Mouse (Mus musculus) kidney, postnatal 0 days (tissue): ENCODE measurements at regions not wholly inside any gene's neighbourhood (a gene's known extent, or its start where the extent isn't known, plus 50 kb on each side); places are given as distances from the start of the nearest gene placed in this dataset.

ENCODE experiments used
- ATAC-seq: fragments of 200-750 bp; cut with Nextera tagmentation; replicated peaks from 2 replicates; pipeline ENCODE4 v1.8.0; 2017; ENCODE audit warnings: low read depth, moderate number of reproducible peaks, moderate TSS enrichment, moderate library complexity; ENCODE audit not compliant: low FRiP score
- DNase-seq: peaks from one replicate; pipeline ENCODE4 v3.0.0-alpha.2; 2016; ENCODE audit warnings: low spot score
- H3K27ac ChIP-seq: fragments of 300-500 bp; sonication (generic); 2 replicates; pipeline ENCODE4 v1.5.1; 2014; ENCODE audit warnings: mild to moderate bottlenecking
- H3K27me3 ChIP-seq: fragments of 300-500 bp; sonication (generic); 2 replicates; pipeline ENCODE4 v1.6.1; 2014; ENCODE audit warnings: low read length, mixed read lengths; ENCODE audit not compliant: insufficient read depth
- H3K36me3 ChIP-seq: fragments of 300-500 bp; sonication (generic); 2 replicates; pipeline ENCODE4 v1.6.1; 2014; ENCODE audit warnings: low read length, mixed read lengths; ENCODE audit not compliant: insufficient read depth
- H3K4me1 ChIP-seq: fragments of 300-500 bp; sonication (generic); replicated peaks from 2 replicates; pipeline ENCODE4 v1.6.1; 2014; ENCODE audit warnings: antibody characterized with exemption, low read length, mixed read lengths; ENCODE audit not compliant: insufficient read depth
- H3K4me2 ChIP-seq: fragments of 300-500 bp; sonication (generic); 2 replicates; pipeline ENCODE4 v1.6.1; 2014; ENCODE audit warnings: mild to moderate bottlenecking, low read length, moderate library complexity, mixed read lengths
- H3K4me3 ChIP-seq: fragments of 300-500 bp; sonication (generic); replicated peaks from 2 replicates; pipeline ENCODE4 v1.5.1; 2014; ENCODE audit warnings: low read depth, low read length
- H3K9ac ChIP-seq: fragments of 300-500 bp; sonication (generic); 2 replicates; pipeline ENCODE4 v1.6.1; 2014; ENCODE audit warnings: low read depth, low read length
- H3K9me3 ChIP-seq: fragments of 300-500 bp; sonication (generic); replicated peaks from 2 replicates; pipeline ENCODE4 v1.6.1; 2016; ENCODE audit warnings: low read length, inconsistent platforms, mixed read lengths
- CTCF ChIP-seq: IDR thresholded peaks from 2 replicates; pipeline ENCODE4 v1.5.1; 2016; ENCODE audit warnings: antibody characterized with exemption, low read depth, mild to moderate bottlenecking, moderate library complexity
- WGBS: fragments of 180-500 bp; shearing (Covaris S2); extraction: QIAGEN DNeasy Blood & Tissue Kit; methylation state at CpG from one replicate; pipeline ENCODE4 v1.1.7; 2014; 5-methylcytosine and 5-hydroxymethylcytosine counted together

DNA sequence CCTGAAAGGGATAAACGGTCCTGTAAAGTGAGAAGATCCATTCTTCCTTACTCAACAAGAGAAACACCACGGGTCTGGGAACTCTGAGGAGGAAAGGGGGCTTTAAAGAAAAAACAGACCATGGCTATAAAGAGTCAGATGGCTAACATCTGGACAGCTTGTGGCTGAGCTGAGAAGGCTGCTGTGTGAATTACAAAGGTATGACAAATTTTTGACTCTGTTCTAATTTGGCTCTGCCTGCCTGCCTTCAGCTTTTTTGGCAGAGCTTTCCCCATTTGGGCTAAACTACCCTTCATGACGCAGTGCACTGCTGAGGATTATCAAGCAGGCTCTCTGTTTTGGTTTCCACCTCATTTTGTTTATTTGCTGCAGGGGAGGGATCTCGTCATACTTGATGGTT lies 100.8 kb upstream of the Nek7 start:
- H3K36me3 ChIP-seq: no peaks in the 10 kb centered on the region
- TF ChIP-seq CTCF: no peak
- H3K9ac ChIP-seq: no peak overlapping the region
- no peak overlapping the region for H3K4me3 ChIP-seq
- no peak overlapping the region for H3K4me2 ChIP-seq
- DNase-seq: no peak
- H3K9me3 ChIP-seq: no peaks in the 10 kb centered on the region
- H3K27me3 ChIP-seq: no peaks in the 10 kb centered on the region
- ATAC-seq: no peak
- no peak overlapping the region for H3K27ac ChIP-seq
- H3K4me1 ChIP-seq: no peaks in the 10 kb centered on the region
- 27% methylated on average over 4 of the region's 4 CpGs for WGBS

DNA sequence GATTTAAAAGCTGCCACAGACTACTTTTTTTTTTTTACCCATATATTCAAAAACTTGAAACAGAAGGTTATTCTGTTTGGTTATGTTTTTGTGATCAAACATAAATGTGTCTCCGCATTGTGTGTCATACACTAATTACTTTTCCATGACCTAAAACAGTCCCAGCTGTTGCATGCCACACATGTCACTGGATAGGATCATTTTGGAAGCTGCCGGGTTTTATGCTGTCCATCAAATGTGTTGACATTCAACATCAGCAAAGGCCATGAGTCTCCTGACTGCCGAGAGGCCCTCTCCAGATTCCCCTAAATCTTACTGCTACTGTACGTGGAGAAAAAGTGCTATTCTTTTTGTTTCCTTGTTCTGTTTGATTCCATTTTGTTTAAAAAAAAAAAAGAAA lies 99.4 kb upstream of the Nek7 start:
- Histone ChIP-seq H3K4me2 (no peak overlapping the region), H3K27ac (no peak overlapping the region), H3K9me3 (no peaks in the 10 kb centered on the region), H3K36me3 (no peaks in the 10 kb centered on the region), H3K27me3 (no peaks in the 10 kb centered on the region), H3K4me1 (no peaks in the 10 kb centered on the region), H3K4me3 (no peak overlapping the region), H3K9ac (no peak overlapping the region)
- WGBS: 46% methylated on average over 4 of the region's 4 CpGs
- DNase-seq (peak; percentile 7), ATAC-seq (no peak)
- no peak for TF ChIP-seq CTCF

DNA sequence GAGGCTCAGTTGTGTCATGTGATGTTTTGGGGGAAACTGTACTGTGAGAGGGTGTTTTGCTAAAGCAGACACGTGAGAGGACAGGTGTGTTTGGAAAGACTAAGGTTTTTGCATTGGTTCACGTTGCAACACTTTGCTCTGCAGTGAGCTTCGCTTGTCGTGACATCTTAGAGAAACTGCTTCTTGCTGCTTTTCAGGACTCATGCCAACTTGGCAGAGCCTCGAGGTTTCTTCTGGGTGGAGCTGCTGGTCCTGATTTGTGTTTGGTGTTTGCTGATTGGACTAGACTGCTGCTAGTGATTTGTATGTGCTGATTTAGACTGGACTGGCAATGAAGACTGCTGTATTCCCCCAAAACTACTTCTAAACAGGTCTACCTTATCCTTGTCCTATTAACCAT lies 97.0 kb upstream of the Nek7 start:
- 62% methylated on average over 5 of the region's 5 CpGs for WGBS
- no peak for ATAC-seq
- DNase-seq: no peak

GRCm38 (mm10) chr1:138715162-138715561 lies 95.2 kb upstream of the Nek7 start:
- no peaks in the 10 kb centered on the region for H3K9me3 ChIP-seq
- DNase-seq (no peak), ATAC-seq (no peak)
- no peaks in the 10 kb centered on the region for H3K27me3 ChIP-seq
- WGBS: 74% methylated on average over 3 of the region's 3 CpGs
- no peak overlapping the region for H3K4me3 ChIP-seq
- no peak overlapping the region for H3K4me2 ChIP-seq
- no peaks in the 10 kb centered on the region for H3K4me1 ChIP-seq
- H3K9ac ChIP-seq: no peak overlapping the region
- TF ChIP-seq CTCF: peak; percentile 30; the same call in 1 of the 2 replicates
- H3K27ac ChIP-seq: no peak overlapping the region
- no peaks in the 10 kb centered on the region for H3K36me3 ChIP-seq

More for the DNA sequence above, 97.0 kb upstream of the Nek7 start:
- no peaks in the 10 kb centered on the region for H3K27me3 ChIP-seq
- H3K4me1 ChIP-seq: no peaks in the 10 kb centered on the region
- no peak for TF ChIP-seq CTCF
- H3K4me3 ChIP-seq: no peak overlapping the region
- no peak overlapping the region for H3K4me2 ChIP-seq
- no peaks in the 10 kb centered on the region for H3K9me3 ChIP-seq
- no peak overlapping the region for H3K9ac ChIP-seq
- no peaks in the 10 kb centered on the region for H3K36me3 ChIP-seq
- no peak overlapping the region for H3K27ac ChIP-seq

DNA sequence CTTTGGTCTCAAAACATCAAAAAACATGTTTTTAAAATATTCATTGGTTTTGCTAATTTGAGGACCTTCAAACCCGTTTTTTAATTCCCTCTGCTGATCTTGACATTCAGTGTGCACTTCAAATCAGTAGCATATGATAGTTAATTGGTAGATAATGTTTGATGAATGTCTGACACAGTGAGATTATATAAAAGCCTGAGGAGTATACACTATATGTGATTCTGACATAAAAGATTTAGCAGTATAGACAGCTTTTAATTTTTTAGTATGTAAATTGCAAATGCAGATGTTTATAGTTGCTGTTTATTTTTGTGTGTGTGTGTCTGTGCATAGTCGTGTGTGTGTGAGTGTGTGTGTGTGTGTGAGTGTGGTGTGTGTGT lies 89.3 kb upstream of the Nek7 start:
- H3K4me2 ChIP-seq: no peak overlapping the region
- H3K9ac ChIP-seq: no peak overlapping the region
- ATAC-seq: no peak
- no peak overlapping the region for H3K4me3 ChIP-seq
- no peak for DNase-seq
- H3K36me3 ChIP-seq: no peaks in the 10 kb centered on the region
- 69% methylated on average over 2 of the region's 2 CpGs for WGBS
- TF ChIP-seq CTCF: no peak
- no peak overlapping the region for H3K27ac ChIP-seq
- H3K9me3 ChIP-seq: no peaks in the 10 kb centered on the region
- H3K27me3 ChIP-seq: no peaks in the 10 kb centered on the region
- no peaks in the 10 kb centered on the region for H3K4me1 ChIP-seq

GRCm38 (mm10) chr1:138708507-138709228 lies 88.7 kb upstream of the Nek7 start:
- Histone ChIP-seq H3K4me1 (no peaks in the 10 kb centered on the region), H3K36me3 (no peaks in the 10 kb centered on the region), H3K4me3 (no peak overlapping the region), H3K27me3 (no peaks in the 10 kb centered on the region), H3K9ac (no peak overlapping the region), H3K27ac (no peak overlapping the region), H3K9me3 (no peaks in the 10 kb centered on the region), H3K4me2 (no peak overlapping the region)
- 86% methylated on average over 7 of the region's 7 CpGs for WGBS
- TF ChIP-seq CTCF: no peak
- ATAC-seq (no peak), DNase-seq (no peak)

DNA sequence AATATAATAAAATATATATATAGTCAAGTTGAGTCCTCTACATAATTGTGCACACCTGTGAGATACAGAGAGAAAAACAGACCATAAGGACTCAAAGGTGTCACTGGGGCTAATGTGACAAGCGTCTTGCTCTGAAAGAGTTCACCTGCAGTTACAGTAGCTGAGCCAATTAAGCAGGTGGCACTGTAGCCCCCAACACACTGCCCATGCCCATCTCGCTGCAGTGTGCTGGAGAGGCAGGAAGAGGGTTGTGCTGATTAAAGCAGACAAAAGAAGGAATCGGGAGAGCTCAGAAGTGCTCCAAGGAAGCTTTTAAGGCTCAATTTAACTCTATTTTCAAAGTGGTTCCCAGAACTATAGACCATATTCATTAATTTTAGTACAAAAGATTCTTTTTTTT lies 88.0 kb upstream of the Nek7 start:
- Histone ChIP-seq H3K36me3 (no peaks in the 10 kb centered on the region), H3K27ac (no peak overlapping the region), H3K4me1 (no peaks in the 10 kb centered on the region), H3K4me3 (no peak overlapping the region), H3K9ac (no peak overlapping the region), H3K4me2 (no peak overlapping the region), H3K9me3 (no peaks in the 10 kb centered on the region), H3K27me3 (no peaks in the 10 kb centered on the region)
- DNase-seq (no peak), ATAC-seq (no peak)
- 44% methylated on average over 3 of the region's 3 CpGs for WGBS
- TF ChIP-seq CTCF: no peak
